ENCODE assay signal across 17 mouse cellular contexts in the genomic region with DNA sequence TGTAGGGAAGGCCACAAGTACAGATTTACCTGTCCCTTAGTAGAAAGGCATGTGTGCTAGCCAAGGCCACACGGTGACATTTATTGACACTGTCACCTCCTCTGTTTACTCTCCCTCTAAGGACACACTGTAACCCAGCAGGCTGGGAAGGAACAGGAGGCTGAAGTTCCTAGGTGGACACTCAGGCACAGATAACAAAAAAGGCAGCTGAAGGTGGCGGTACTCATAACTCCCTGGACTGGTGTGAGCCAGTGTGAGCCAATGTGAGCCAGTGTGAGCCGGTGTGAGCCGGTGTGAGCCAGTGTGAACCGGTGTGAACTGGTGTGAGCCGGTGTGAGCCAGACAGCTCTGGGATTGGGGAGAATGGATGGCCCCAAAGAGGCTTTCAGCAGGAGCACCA.
DNase-seq lines count a peak whose midpoint lies in the region; ATAC-seq and TF ChIP-seq lines count a peak whose summit lies in the region.
"Had no signal": no experiment of that assay in that cellular context is flagged by ENCODE, and none has a peak within 500 bp of the region (broad histone marks: within the 10 kb centered on the region; RNA-seq: fewer than 3 reads in every experiment).

No protein-coding gene starts in this region.

- H3K36me3 ChIP-seq in heart, postnatal 0 days (replicated peaks; ENCODE audit: control insufficient read depth, insufficient read depth, low read length) = no peaks in the 10 kb centered on the region
- H3K36me3 ChIP-seq in midbrain, embryonic 10.5 days = no peaks in the 10 kb centered on the region
- H3K36me3 ChIP-seq in midbrain, postnatal 0 days (ENCODE audit: insufficient read depth, low read length) = no peaks in the 10 kb centered on the region
- H3K36me3 ChIP-seq in intestine, embryonic 16.5 days (ENCODE audit: control insufficient read depth, insufficient read depth, low read length) = no peaks in the 10 kb centered on the region
- no peaks in the 10 kb centered on the region for H3K36me3 ChIP-seq in stomach, embryonic 16.5 days (ENCODE audit: control insufficient read depth, insufficient read depth, low read length)
- no peaks in the 10 kb centered on the region for H3K36me3 ChIP-seq in kidney, embryonic 15.5 days
- H3K36me3 ChIP-seq: G1E; limb, embryonic 12.5 days; midbrain, embryonic 13.5 days had no signal

- intact Hi-C loops in heart, postnatal 10 days (cut with DNase I) = no loop called here

- ATAC-seq in heart, postnatal 0 days (ENCODE audit: insufficient read depth, low read depth) = peak; percentile 14; the same call in 1 of the 2 replicates
- no peak for ATAC-seq in midbrain, postnatal 0 days (ENCODE audit: low FRiP score)
- ATAC-seq in intestine, embryonic 16.5 days = peak; percentile 21; the same call in 1 of the 2 replicates
- peak; percentile 62; the same call in 1 of the 2 replicates for ATAC-seq in stomach, embryonic 16.5 days (ENCODE audit: insufficient read depth, low FRiP score)
- ATAC-seq in kidney, embryonic 15.5 days (replicated peaks; ENCODE audit: low FRiP score) = no peak
- ATAC-seq: forebrain, postnatal 0 days; midbrain, embryonic 13.5 days had no signal

- H3K9me3 ChIP-seq in heart, postnatal 0 days (replicated peaks; ENCODE audit: control insufficient read depth, low read length) = no peaks in the 10 kb centered on the region
- H3K9me3 ChIP-seq in midbrain, embryonic 10.5 days (replicated peaks) = no peaks in the 10 kb centered on the region
- H3K9me3 ChIP-seq in midbrain, postnatal 0 days (ENCODE audit: low read length) = no peaks in the 10 kb centered on the region
- no peaks in the 10 kb centered on the region for H3K9me3 ChIP-seq in intestine, embryonic 16.5 days (ENCODE audit: control insufficient read depth, low read length)
- H3K9me3 ChIP-seq in stomach, embryonic 16.5 days (replicated peaks; ENCODE audit: control insufficient read depth, low read length) = no peaks in the 10 kb centered on the region
- H3K9me3 ChIP-seq in kidney, embryonic 15.5 days (replicated peaks) = no peaks in the 10 kb centered on the region
- H3K9me3 ChIP-seq: G1E; limb, embryonic 12.5 days; midbrain, embryonic 13.5 days had no signal

- TF ChIP-seq CTCF in heart, postnatal 0 days (IDR thresholded peaks at IDR 0.05; ENCODE audit: low read depth) = no peak
- TF ChIP-seq CTCF in midbrain, postnatal 0 days (IDR thresholded peaks at IDR 0.05) = no peak

- DNase-seq in heart, postnatal 0 days (ENCODE audit: low spot score) = no peak
- no peak for DNase-seq in heart, postnatal 10 days
- no peak for DNase-seq in midbrain, embryonic 10.5 days (ENCODE audit: low spot score)
- DNase-seq in midbrain, postnatal 0 days (ENCODE audit: low spot score) = no peak
- no peak for DNase-seq in thymus, postnatal 36 days
- DNase-seq: adrenal gland, postnatal 10 days; cerebellum, adult 9-10 months; forebrain, postnatal 0 days; heart, adult 2 months; kidney, adult 9 months; thymus, adult 2 months had no signal

- no peaks in the 10 kb centered on the region for H3K27me3 ChIP-seq in heart, postnatal 0 days (ENCODE audit: control insufficient read depth, insufficient read depth, low read length)
- no peaks in the 10 kb centered on the region for H3K27me3 ChIP-seq in midbrain, embryonic 10.5 days (ENCODE audit: low read depth, poor library complexity, severe bottlenecking)
- H3K27me3 ChIP-seq in midbrain, postnatal 0 days (ENCODE audit: insufficient read depth, low read length) = no peaks in the 10 kb centered on the region
- H3K27me3 ChIP-seq in intestine, embryonic 16.5 days (replicated peaks; ENCODE audit: control insufficient read depth, insufficient read depth, low read length) = no peaks in the 10 kb centered on the region
- no peaks in the 10 kb centered on the region for H3K27me3 ChIP-seq in stomach, embryonic 16.5 days (ENCODE audit: control insufficient read depth, insufficient read depth, low read length)
- no peaks in the 10 kb centered on the region for H3K27me3 ChIP-seq in kidney, embryonic 15.5 days
- H3K27me3 ChIP-seq: limb, embryonic 12.5 days; midbrain, embryonic 13.5 days had no signal

- H3K4me2 ChIP-seq in heart, postnatal 0 days (ENCODE audit: low read depth, low read length) = no peak overlapping the region
- H3K4me2 ChIP-seq in midbrain, postnatal 0 days (ENCODE audit: low read depth, low read length, poor library complexity, severe bottlenecking) = no peak overlapping the region
- H3K4me2 ChIP-seq in intestine, embryonic 16.5 days (ENCODE audit: low read depth, low read length) = no peak overlapping the region
- H3K4me2 ChIP-seq in stomach, embryonic 16.5 days (ENCODE audit: low read depth, low read length) = no peak overlapping the region
- no peak overlapping the region for H3K4me2 ChIP-seq in kidney, embryonic 15.5 days
- H3K4me2 ChIP-seq: limb, embryonic 12.5 days; midbrain, embryonic 13.5 days had no signal

- H3K4me1 ChIP-seq in heart, postnatal 0 days (ENCODE audit: control insufficient read depth, insufficient read depth) = no peaks in the 10 kb centered on the region
- peaks cover 18% of the 10 kb centered on the region for H3K4me1 ChIP-seq in midbrain, embryonic 10.5 days
- H3K4me1 ChIP-seq in midbrain, postnatal 0 days (ENCODE audit: insufficient read depth, low read length) = no peaks in the 10 kb centered on the region
- H3K4me1 ChIP-seq in intestine, embryonic 16.5 days (ENCODE audit: control insufficient read depth, insufficient read depth, low read length) = no peaks in the 10 kb centered on the region
- H3K4me1 ChIP-seq in stomach, embryonic 16.5 days (ENCODE audit: control insufficient read depth, insufficient read depth, low read length) = no peaks in the 10 kb centered on the region
- H3K4me1 ChIP-seq in kidney, embryonic 15.5 days = no peaks in the 10 kb centered on the region

- no peak overlapping the region for H3K4me3 ChIP-seq in heart, postnatal 0 days (ENCODE audit: low read depth, low read length)
- H3K4me3 ChIP-seq in midbrain, embryonic 10.5 days = no peak overlapping the region
- H3K4me3 ChIP-seq in midbrain, postnatal 0 days (ENCODE audit: low read depth, low read length) = no peak overlapping the region
- no peak overlapping the region for H3K4me3 ChIP-seq in intestine, embryonic 16.5 days (ENCODE audit: low read length)
- no peak overlapping the region for H3K4me3 ChIP-seq in stomach, embryonic 16.5 days (replicated peaks; ENCODE audit: low read length)
- no peak overlapping the region for H3K4me3 ChIP-seq in kidney, embryonic 15.5 days (replicated peaks)
- H3K4me3 ChIP-seq: heart, adult 2 months; limb, embryonic 12.5 days; midbrain, embryonic 13.5 days had no signal

- no peak overlapping the region for H3K9ac ChIP-seq in heart, postnatal 0 days (replicated peaks; ENCODE audit: low read depth, low read length)
- H3K9ac ChIP-seq in midbrain, postnatal 0 days (replicated peaks; ENCODE audit: low read length, poor library complexity, severe bottlenecking) = no peak overlapping the region
- no peak overlapping the region for H3K9ac ChIP-seq in intestine, embryonic 16.5 days (ENCODE audit: low read depth, low read length)
- H3K9ac ChIP-seq in stomach, embryonic 16.5 days (ENCODE audit: low read length) = no peak overlapping the region
- H3K9ac ChIP-seq in kidney, embryonic 15.5 days = no peak overlapping the region
- H3K9ac ChIP-seq: forebrain, postnatal 0 days; limb, embryonic 12.5 days; midbrain, embryonic 13.5 days had no signal

- TF ChIP-seq EP300 in heart, postnatal 0 days (IDR thresholded peaks at IDR 0.05; ENCODE audit: low read depth) = no peak

- no peak overlapping the region for H3K27ac ChIP-seq in heart, postnatal 0 days (ENCODE audit: low read depth)
- peak overlapping the region; percentile 33; the same call in 1 of the 2 replicates for H3K27ac ChIP-seq in midbrain, embryonic 10.5 days (replicated peaks)
- no peak overlapping the region for H3K27ac ChIP-seq in midbrain, postnatal 0 days (ENCODE audit: low read depth, low read length)
- no peak overlapping the region for H3K27ac ChIP-seq in intestine, embryonic 16.5 days (ENCODE audit: low read length)
- H3K27ac ChIP-seq in stomach, embryonic 16.5 days (ENCODE audit: low read length) = no peak overlapping the region
- H3K27ac ChIP-seq in kidney, embryonic 15.5 days = no peak overlapping the region
- H3K27ac ChIP-seq: heart, adult 2 months; limb, embryonic 12.5 days; midbrain, embryonic 13.5 days had no signal

- 87% methylated on average over 6 of the region's 6 CpGs for WGBS in heart, postnatal 0 days
- WGBS in midbrain, embryonic 10.5 days = 89% methylated on average over 6 of the region's 6 CpGs
- 92% methylated on average over 6 of the region's 6 CpGs for WGBS in midbrain, postnatal 0 days
- 84% methylated on average over 6 of the region's 6 CpGs for WGBS in intestine, embryonic 16.5 days
- WGBS in stomach, embryonic 16.5 days = 79% methylated on average over 6 of the region's 6 CpGs
- 74% methylated on average over 6 of the region's 6 CpGs for WGBS in kidney, embryonic 15.5 days

Comparison
In these comparisons a context has a peak if more than half of its experiments do, and no peak if none do; other contexts are left out.
1. ATAC-seq: peak in heart, postnatal 0 days (single experiment), intestine, embryonic 16.5 days (single experiment) and stomach, embryonic 16.5 days (single experiment); none in midbrain, postnatal 0 days (single experiment) and kidney, embryonic 15.5 days (single experiment).